Mouse (Mus musculus): Measurements from ENCODE around the gene Srsy. TPM values are rescaled to one million over a fixed set of nuclear protein-coding genes. Genes with fewer than 3 reads are reported as not detected.
"Not testable (repeated sequence)": the region's sequence is repeated elsewhere in the genome, so short reads cannot be mapped to it uniquely, and the experiment has no call there.

Gene Srsy
- total RNA-seq (2021) = not detected
- long read RNA-seq, experiment 1 = 0 reads
- long read RNA-seq, experiment 2 = 0 reads

DNA sequence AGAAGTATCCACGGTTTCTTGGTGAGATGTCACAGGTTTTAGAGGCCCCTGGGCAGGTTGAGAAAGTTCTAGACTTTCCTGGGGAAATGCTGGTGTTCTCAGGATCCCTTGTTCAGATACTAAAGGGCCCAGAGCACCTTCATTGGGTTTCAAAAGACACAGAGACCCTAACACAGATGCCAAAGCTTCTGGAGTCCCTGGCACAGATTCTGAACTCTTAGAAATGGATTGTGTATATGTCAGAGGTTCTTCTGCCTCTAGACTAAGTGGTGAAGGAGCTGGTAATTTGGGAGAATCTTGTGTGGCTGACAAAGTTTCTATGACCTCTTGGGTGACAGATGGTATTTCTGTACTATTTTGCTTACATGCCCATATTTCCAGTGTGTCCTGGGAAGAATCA, at the start of gene Srsy:
TSS of gene Srsy (minus strand) at position 101 of the 400 bp plus-strand sequence.
- DNase-seq (ENCODE audit: low spot score) = not testable (repeated sequence)

Other genes with a start within 250 kb of the Srsy start
- gene Gm21904, start 91.1 kb downstream of the Srsy start, total RNA-seq (2021) = not detected
- not detected for gene Gm20772, start 62.6 kb downstream of the Srsy start, total RNA-seq (2021)
- gene Gm20831, start 62.6 kb downstream of the Srsy start, total RNA-seq (2021) = not detected
- not detected for gene Gm21764, start 124.5 kb upstream of the Srsy start, total RNA-seq (2021)
- gene Ssty1, start 151.8 kb upstream of the Srsy start, total RNA-seq (2021) = not detected